Mouse (Mus musculus) hindbrain, embryonic 10.5 days (tissue): ENCODE results near the gene 2200002D01Rik. TPM values are rescaled to one million over a fixed set of nuclear protein-coding genes. Genes with fewer than 3 reads are reported as not detected.

Experiments used
- DNase-seq: peaks from one replicate; pipeline ENCODE4 v3.0.0-alpha.2; 2017; ENCODE audit warnings: low spot score
- H3K27ac ChIP-seq: fragments of 300-500 bp; sonication (generic); 2 replicates; pipeline ENCODE4 v1.5.1; 2016; ENCODE audit warnings: mild to moderate bottlenecking, moderate library complexity
- H3K27me3 ChIP-seq: fragments of 300-500 bp; sonication (generic); 2 replicates; pipeline ENCODE4 v1.6.1; 2016; ENCODE audit warnings: mild to moderate bottlenecking; ENCODE audit not compliant: poor library complexity, insufficient read depth, severe bottlenecking
- H3K36me3 ChIP-seq: fragments of 300-500 bp; sonication (generic); 2 replicates; pipeline ENCODE4 v1.6.1; 2016; ENCODE audit warnings: mild to moderate bottlenecking, moderate library complexity
- H3K4me1 ChIP-seq: fragments of 300-500 bp; sonication (generic); replicated peaks from 2 replicates; pipeline ENCODE4 v1.6.1; 2016; ENCODE audit warnings: mild to moderate bottlenecking
- H3K4me3 ChIP-seq: fragments of 300-500 bp; sonication (generic); 2 replicates; pipeline ENCODE4 v1.5.1; 2016; ENCODE audit warnings: mild to moderate bottlenecking, moderate library complexity
- H3K9me3 ChIP-seq: fragments of 300-500 bp; sonication (generic); 2 replicates; pipeline ENCODE4 v1.6.1; 2016; ENCODE audit warnings: mild to moderate bottlenecking, moderate library complexity
- WGBS: fragments of 180-500 bp; shearing (Covaris S2); methylation state at CpG from one replicate; pipeline ENCODE4 v1.1.7; 2016; 5-methylcytosine and 5-hydroxymethylcytosine counted together
- polyA plus RNA-seq: library from polyadenylated mRNA; unstranded; fragments of >200 nt; fragmentation: Nextera tagmentation; extraction: Ambion mirVana; gene quantifications from 2 replicates; pipeline ENCODE4 v1.2.1, GENCODE M21; 2016

The 2200002D01Rik gene
- polyA plus RNA-seq, 1 experiment from 2014 or later: 6.9 TPM

DNA sequence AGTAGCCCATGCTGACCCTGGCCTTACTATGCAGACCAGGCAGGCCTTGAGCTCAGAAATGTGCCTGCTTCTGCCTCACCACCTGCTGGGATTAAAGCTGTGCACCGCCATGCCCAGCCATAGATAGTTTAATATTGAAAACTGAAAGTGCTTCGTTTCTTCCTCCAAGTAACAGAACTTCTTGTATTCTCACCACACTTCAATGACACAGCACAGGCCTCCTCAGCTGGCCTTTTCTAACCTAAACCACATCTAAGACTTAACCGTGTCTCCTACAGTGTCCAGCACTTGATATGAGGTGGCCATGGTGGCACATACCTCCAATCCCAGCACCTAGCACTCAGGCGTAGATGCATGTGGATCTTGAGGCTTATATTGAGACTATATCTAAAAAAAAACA lies 22.2 kb upstream of the 2200002D01Rik start:
- no peaks in the 10 kb centered on the region for H3K27me3 ChIP-seq
- no peaks in the 10 kb centered on the region for H3K9me3 ChIP-seq
- no peak for DNase-seq
- WGBS: 81% methylated on average over 4 of the region's 4 CpGs
- 0 out of 2 replicates have a peak, but pooled peaks cover 10% of the 10 kb centered on the region for H3K4me1 ChIP-seq
- H3K27ac ChIP-seq: no peak overlapping the region
- no peaks in the 10 kb centered on the region for H3K36me3 ChIP-seq
- H3K4me3 ChIP-seq: no peak overlapping the region

DNA sequence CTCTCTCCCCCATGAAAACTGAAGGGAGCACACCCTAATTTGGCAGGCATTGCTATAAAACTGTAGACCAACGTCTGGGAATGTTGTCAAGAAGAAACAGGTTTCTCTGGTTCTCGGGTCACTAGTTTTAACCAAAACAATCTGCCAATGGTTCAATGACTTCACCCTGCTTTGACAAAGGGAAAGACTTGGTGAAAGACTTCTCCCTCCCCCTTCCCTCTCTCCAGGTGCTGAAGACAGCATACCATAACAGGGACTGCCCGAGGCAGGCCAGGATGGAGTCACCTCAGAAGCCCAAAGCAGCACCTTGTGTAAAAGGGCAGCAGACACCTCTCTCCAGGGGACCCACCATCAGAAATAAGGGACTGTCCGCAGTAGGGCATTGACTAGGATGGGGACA lies 18.7 kb upstream of the 2200002D01Rik start:
- DNase-seq: no peak
- Histone ChIP-seq H3K9me3 (no peaks in the 10 kb centered on the region), H3K4me3 (no peak overlapping the region), H3K36me3 (no peaks in the 10 kb centered on the region), H3K27ac (no peak overlapping the region), H3K27me3 (no peaks in the 10 kb centered on the region), H3K4me1 (0 out of 2 replicates have a peak, but pooled peaks cover 11% of the 10 kb centered on the region)
- WGBS: 55% methylated on average over 4 of the region's 4 CpGs

GRCm38 (mm10) chr7:29265636-29266035 lies 17.4 kb upstream of the 2200002D01Rik start:
- no peaks in the 10 kb centered on the region for H3K27me3 ChIP-seq
- no peaks in the 10 kb centered on the region for H3K36me3 ChIP-seq
- 73% methylated on average over 7 of the region's 7 CpGs for WGBS
- no peaks in the 10 kb centered on the region for H3K9me3 ChIP-seq
- DNase-seq: no peak
- no peak overlapping the region for H3K4me3 ChIP-seq
- 0 out of 2 replicates have a peak, but pooled peaks cover 11% of the 10 kb centered on the region for H3K4me1 ChIP-seq
- no peak overlapping the region for H3K27ac ChIP-seq

DNA sequence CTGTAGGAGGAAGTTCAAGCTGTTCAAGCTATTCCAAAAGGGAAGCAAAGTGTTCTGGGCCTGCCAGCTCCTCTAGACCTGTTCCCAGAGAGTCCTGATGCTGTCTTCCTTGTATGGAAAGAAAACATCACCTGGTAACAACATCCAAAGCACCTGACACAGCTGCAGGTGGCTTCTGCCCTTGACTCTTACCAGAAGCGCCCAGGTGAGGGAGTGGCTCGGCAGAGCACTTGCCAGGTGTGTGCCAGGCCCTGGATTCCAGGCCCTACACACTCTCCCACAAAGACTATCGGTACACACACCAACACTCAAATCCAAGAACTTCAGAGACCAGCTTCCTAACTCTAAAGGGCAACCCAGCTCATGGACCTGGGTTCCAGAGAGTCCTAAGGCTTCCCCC lies 15.6 kb upstream of the 2200002D01Rik start:
- 87% methylated on average over 3 of the region's 3 CpGs for WGBS
- H3K9me3 ChIP-seq: no peaks in the 10 kb centered on the region

GRCm38 (mm10) chr7:29262151-29262550 lies 13.9 kb upstream of the 2200002D01Rik start:
- Histone ChIP-seq H3K4me3 (no peak overlapping the region), H3K9me3 (no peaks in the 10 kb centered on the region), H3K36me3 (no peaks in the 10 kb centered on the region), H3K27ac (no peak overlapping the region), H3K4me1 (peaks cover 43% of the 10 kb centered on the region), H3K27me3 (no peaks in the 10 kb centered on the region)
- no peak for DNase-seq
- WGBS: 80% methylated on average over 6 of the region's 6 CpGs

More for the DNA sequence above, 15.6 kb upstream of the 2200002D01Rik start:
- H3K36me3 ChIP-seq: no peaks in the 10 kb centered on the region
- no peak overlapping the region for H3K4me3 ChIP-seq
- no peak for DNase-seq
- H3K4me1 ChIP-seq: peaks cover 27% of the 10 kb centered on the region
- no peak overlapping the region for H3K27ac ChIP-seq
- no peaks in the 10 kb centered on the region for H3K27me3 ChIP-seq

GRCm38 (mm10) chr7:29259781-29260730 lies 11.8 kb upstream of the 2200002D01Rik start:
- Histone ChIP-seq H3K4me3 (no peak overlapping the region), H3K27ac (peak overlapping the region; percentile 79), H3K4me1 (peaks cover 38% of the 10 kb centered on the region), H3K27me3 (no peaks in the 10 kb centered on the region), H3K9me3 (no peaks in the 10 kb centered on the region), H3K36me3 (no peaks in the 10 kb centered on the region)
- WGBS: 62% methylated on average over 10 of the region's 10 CpGs
- DNase-seq: peak; percentile 52

DNA sequence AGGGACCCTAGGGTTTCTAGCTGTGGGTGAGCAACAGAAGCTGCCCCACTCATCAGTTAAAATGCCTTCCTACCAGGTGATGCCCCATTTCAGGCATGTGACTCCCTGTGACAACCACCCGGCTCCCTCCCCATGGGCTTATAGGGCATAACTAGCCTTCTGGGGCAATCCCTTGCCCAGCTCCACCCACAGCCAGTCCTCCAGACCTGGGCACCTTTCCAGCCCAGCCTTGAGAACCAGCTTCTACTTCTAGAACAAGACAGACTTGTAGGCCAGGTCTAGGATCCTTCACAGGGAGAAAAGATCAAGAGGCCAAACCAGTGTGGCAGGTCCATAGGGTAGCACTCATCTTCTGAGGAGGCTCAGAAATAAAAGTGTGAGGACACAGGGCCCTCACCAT lies 9.1 kb upstream of the 2200002D01Rik start:
- Histone ChIP-seq H3K27ac (peak overlapping the region; percentile 14; the same call in 1 of the 2 replicates), H3K4me1 (peaks cover 55% of the 10 kb centered on the region), H3K9me3 (no peaks in the 10 kb centered on the region), H3K27me3 (no peaks in the 10 kb centered on the region), H3K36me3 (no peaks in the 10 kb centered on the region), H3K4me3 (no peak overlapping the region)
- no peak for DNase-seq
- WGBS: 89% methylated on average over 1 of the region's 1 CpGs

GRCm38 (mm10) chr7:29255875-29256274 lies 7.6 kb upstream of the 2200002D01Rik start:
- WGBS: 84% methylated on average over 4 of the region's 4 CpGs
- no peak for DNase-seq
- Histone ChIP-seq H3K4me1 (peaks cover 55% of the 10 kb centered on the region), H3K27me3 (no peaks in the 10 kb centered on the region), H3K36me3 (no peaks in the 10 kb centered on the region), H3K9me3 (no peaks in the 10 kb centered on the region), H3K4me3 (no peak overlapping the region), H3K27ac (no peak overlapping the region)

DNA sequence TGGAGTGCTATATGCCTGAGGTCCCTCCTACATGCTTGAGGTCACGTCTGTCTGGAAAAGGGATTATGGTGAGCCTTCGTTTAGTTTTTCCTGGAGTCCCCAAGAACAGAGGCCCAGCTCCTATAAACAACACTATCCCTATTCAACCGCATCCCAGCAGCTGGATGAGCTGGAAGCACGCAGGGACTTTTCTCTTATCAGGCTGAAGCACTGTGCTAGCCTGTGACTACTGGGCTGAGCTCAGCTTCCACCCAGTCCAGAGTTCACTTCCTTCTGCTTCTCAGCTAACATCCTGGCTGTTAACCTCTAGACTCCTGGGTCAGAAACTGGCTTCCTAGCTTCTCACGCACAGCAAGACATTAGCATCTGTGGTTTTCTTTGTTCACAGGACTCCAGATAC lies 5.6 kb upstream of the 2200002D01Rik start:
- no peaks in the 10 kb centered on the region for H3K36me3 ChIP-seq
- H3K27me3 ChIP-seq: peaks cover 7% of the 10 kb centered on the region
- H3K4me1 ChIP-seq: peaks cover 40% of the 10 kb centered on the region
- peak overlapping the region; percentile 40; the same call in 1 of the 2 replicates for H3K27ac ChIP-seq
- 65% methylated on average over 5 of the region's 5 CpGs for WGBS
- H3K9me3 ChIP-seq: no peaks in the 10 kb centered on the region
- DNase-seq: no peak
- H3K4me3 ChIP-seq: no peak overlapping the region

- H3K36me3 ChIP-seq: peaks cover 11% of the 10 kb centered on the region
- DNase-seq: no peak
- 75% methylated on average over 3 of the region's 3 CpGs for WGBS
Measured at GRCm38 (mm10) chr7:29251166-29251565, 2.9 kb upstream of the 2200002D01Rik start.

DNA sequence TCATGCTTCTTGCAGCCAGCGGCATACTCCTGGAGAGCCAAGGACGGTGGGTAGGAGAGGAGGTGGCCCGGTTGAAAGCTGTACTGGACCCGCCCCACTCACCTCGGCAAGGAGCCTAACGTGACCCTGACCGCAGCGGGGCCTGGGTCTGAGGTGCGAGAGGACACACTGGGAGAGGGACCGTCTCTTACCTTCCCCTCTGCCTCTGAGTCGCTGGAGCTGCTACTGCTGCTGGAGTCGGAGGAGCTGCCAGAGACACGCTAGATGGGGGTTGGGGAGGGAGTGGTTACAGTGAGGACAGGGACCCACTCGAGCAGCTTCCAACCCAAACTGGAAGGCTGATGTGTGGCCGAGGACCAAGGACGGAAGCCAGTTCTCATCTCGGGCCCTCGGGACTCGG lies 560 bp downstream of the 2200002D01Rik start:
- Histone ChIP-seq H3K4me1 (peaks cover 27% of the 10 kb centered on the region), H3K36me3 (peaks cover 34% of the 10 kb centered on the region), H3K27me3 (peaks cover 24% of the 10 kb centered on the region), H3K9me3 (no peaks in the 10 kb centered on the region), H3K27ac (peak overlapping the region; percentile 73), H3K4me3 (peak overlapping the region; percentile 49)
- WGBS: 12% methylated on average over 19 of the region's 19 CpGs
- peak; percentile 33 for DNase-seq

More at GRCm38 (mm10) chr7:29251166-29251565, 2.9 kb upstream of the 2200002D01Rik start:
- no peak overlapping the region for H3K27ac ChIP-seq
- no peak overlapping the region for H3K4me3 ChIP-seq
- H3K9me3 ChIP-seq: no peaks in the 10 kb centered on the region
- H3K4me1 ChIP-seq: peaks cover 39% of the 10 kb centered on the region
- peaks cover 24% of the 10 kb centered on the region for H3K27me3 ChIP-seq

GRCm38 (mm10) chr7:29247314-29247700 lies 959 bp downstream of the 2200002D01Rik start:
- Histone ChIP-seq H3K9me3 (no peaks in the 10 kb centered on the region), H3K4me3 (peak overlapping the region; percentile 49), H3K4me1 (peaks cover 27% of the 10 kb centered on the region), H3K27ac (peak overlapping the region; percentile 73), H3K27me3 (peaks cover 24% of the 10 kb centered on the region), H3K36me3 (peaks cover 34% of the 10 kb centered on the region)
- WGBS: 27% methylated on average over 16 of the region's 16 CpGs
- peak; percentile 83 for DNase-seq

GRCm38 (mm10) chr7:29246619-29247313 lies 1.5 kb downstream of the 2200002D01Rik start:
- Histone ChIP-seq H3K9me3 (no peaks in the 10 kb centered on the region), H3K27me3 (peaks cover 24% of the 10 kb centered on the region), H3K4me1 (peaks cover 27% of the 10 kb centered on the region), H3K36me3 (peaks cover 37% of the 10 kb centered on the region), H3K27ac (peak overlapping the region; percentile 73; the same call in 1 of the 2 replicates), H3K4me3 (no peak overlapping the region; the same call in 1 of the 2 replicates)
- DNase-seq: no peak
- 87% methylated on average over 21 of the region's 21 CpGs for WGBS
